Mouse (Mus musculus) frontal cortex, postnatal 25 days (tissue): ENCODE measurements around the gene Atp6v1g3.

Experiments
- DNase-seq, 2 experiments: peaks; one replicate each; pipeline ENCODE4 v3.0.0; 2022; ENCODE audit warnings: low spot score in 2 of 2

Gene Atp6v1g3

DNA sequence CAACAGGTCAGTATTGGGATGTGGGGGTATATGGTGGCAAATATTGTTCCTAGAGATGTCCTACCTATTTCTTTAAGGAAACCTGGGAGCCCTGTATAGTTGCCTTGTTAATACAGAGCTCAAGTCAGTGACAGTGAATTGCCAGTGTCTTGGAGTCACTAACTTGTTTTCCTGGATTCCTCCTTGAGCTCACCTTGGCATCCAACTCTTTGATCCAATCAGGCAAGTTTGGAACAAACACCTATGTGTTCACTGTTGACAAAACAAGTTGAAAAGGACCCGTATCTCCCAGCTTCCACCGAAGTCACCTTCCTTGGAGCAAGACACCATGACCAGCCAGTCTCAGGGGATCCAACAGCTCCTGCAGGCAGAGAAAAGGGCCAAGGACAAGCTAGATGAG, at the start of gene Atp6v1g3:
Atp6v1g3 (plus strand) TSS at position 301 of the 400 bp plus-strand sequence.
- DNase-seq = no peak

DNA sequence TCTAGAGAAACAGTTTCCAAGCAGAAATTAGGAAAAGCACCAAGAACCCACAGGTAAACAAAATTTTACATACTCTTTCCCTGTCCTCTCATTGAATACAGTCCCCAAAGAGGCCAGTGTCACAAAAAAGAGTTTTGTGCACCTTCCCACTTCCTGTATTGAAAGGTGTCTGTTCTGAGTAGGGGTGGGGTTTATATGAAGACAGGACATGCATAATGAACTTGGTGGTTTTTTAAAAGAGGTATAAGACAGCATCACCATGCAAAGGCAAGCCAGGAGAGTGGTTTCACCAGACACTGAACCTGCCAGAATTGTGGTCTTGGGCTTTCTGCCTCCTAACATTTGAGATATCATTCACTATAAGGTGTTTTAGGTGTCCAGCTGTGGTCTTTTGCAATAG, 40.5 kb upstream of the Atp6v1g3 start:
- DNase-seq = no peak

DNA sequence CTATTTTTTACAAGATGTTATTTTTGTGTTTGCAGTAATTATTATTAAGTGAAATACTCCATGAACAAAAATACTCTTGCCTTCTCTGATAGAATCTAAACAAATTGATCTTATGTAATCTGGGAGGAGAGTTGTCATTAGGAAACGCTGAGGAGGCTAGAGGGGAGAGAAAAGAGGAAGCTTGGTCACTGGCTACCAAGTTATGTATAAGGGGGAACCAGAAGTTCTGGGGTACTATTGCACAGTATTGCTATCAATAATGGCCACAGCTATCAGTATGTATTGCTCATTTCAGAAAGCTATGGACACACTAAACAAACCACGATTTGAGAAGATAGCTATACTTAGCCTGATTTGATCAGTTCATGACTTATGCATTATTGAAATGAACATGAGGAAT, 36.3 kb upstream of the Atp6v1g3 start:
- DNase-seq = no peak

DNA sequence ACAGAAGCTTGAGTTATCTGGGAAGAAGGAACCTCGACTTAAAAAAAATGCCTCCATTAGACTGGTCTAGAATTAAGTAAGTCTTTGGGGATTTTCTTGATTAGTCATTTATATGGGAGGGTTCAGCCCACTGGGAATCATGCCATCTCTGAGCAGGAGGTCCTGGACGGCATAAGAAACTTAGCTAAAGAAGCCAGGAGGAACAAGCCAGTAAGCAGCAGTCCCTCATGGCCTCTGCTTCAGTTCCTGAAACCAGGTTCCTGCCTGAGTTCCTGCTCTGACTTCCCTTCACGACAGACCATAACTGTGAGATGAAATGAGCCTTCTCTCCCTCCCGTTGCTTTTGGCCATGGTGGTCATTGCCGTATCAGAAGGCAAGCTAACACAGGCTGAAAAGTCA, 29.6 kb upstream of the Atp6v1g3 start:
- DNase-seq = no peak

DNA sequence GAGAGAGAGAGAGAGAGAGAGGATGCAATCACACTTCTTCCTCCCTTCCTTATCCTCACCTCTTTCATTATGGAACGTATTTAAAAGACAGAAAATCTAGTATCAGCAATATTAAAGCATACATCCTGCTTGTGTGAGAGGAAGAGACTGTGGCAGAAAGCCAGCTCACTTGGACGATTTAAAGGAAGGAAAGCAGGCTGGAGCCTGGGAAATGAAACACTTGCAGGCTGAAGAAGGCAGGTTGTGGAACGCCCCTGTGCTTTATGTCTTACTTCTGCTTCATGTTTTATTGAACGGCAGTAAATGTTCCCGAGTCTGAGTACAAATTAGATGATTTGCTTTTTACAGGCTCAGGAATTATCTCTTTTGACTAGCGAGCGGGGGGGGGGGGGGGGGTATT, 29.1 kb upstream of the Atp6v1g3 start:
- no peak for DNase-seq

DNA sequence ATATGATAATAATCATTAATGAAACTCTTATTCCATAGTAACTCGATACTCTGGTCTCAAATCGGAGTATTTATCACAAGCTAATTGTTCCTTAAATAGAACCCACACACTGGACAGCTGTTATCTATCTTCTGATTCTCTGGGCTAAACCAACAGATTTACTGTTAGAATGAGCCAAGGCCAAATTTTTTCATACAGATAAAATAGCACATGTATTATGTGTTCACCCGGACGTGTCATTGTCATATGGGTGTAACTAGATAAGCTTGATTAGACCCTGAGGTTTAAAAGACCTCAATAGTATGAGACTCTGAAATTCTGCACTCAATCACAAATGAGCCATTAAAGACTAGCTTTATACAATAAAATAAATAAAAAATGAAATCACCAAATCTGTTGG, 28.4 kb upstream of the Atp6v1g3 start:
- no peak for DNase-seq

DNA sequence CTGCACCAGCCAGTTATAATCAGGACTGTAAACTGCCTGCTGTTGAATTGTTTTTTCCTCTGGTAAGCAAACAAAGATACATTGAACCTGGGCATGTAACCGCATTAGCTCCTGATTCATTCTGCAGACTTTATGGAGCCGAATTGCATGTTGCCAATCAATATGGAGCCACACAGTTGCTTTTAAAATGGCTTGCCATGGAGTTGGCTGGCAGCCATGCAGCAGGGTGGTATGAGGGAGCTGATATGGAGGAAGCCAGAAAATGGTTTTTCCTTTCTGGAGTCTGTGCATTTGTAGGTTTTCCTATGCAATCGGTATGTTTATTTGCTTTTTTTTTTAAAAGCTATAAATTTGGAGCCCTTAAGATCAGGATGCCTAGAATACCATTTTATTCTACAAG, 28.0 kb upstream of the Atp6v1g3 start:
- DNase-seq = no peak

DNA sequence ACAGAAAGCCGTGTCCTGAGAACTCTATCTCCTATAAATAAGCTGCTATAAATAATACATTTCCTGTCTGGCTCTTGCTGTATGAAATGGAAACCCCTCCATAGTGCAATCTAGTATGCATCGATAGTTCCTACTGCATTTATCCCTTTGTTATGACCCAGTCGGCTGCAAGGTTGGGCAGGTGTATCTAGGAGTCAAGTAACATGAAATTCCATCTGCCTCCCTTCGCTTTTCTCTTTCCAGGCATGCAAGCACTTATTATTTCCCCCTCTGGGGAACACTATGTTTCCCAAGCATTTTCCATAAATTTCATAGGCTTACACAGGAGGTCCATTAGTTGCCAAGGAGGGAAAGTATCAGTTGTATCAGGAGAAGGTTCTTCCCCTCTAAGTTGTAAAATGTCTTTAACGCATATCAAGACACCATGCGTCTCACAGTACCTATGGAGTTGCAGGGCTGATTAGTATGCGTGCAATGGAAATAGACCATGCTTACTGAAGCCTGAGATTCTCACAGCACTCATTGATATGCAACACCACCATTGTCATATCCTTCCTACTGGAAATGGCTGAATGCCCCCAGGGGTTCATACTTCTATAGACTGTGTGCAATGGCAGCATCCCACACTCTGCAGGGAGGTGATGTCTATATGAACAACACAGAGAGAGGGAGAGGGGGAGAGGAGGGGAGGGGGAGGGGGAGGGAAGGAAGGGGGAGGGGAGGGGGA, 26.9 kb upstream of the Atp6v1g3 start:
- DNase-seq = no peak

DNA sequence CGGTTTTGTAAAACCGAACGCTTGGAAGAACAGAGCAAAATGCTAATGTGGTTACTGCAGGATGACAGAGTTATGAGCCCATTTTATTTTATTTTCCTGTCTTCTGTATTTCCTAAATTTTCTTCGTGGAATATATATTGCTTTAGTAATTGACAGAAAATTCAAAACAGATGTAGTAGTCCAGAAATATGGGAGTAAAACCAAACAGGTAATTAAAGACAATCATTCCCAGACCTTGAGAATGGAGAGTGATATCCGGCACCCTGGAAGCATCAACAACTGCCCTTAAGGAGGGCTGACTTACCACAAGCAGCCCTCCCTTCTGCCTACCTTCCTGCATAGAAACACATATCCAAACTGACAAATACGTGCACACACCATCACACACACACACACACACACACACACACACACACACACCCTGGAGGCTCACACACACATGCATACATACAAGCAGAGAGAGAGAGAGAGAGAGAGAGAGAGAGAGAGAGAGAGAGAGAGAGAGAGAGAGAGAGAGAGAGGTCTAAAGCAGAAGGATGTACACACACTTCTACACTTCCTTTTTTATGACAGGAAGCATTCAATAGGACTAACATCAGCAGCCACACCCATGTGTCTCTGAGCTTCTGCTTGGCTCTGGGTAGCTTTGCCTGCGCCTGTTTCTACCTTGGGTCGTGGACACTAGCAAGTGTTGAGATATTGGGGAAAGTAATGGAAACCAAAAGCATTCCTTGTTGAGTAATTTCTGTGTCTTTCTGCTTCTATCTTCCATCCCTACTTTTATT, 25.6 kb upstream of the Atp6v1g3 start:
- no peak for DNase-seq

DNA sequence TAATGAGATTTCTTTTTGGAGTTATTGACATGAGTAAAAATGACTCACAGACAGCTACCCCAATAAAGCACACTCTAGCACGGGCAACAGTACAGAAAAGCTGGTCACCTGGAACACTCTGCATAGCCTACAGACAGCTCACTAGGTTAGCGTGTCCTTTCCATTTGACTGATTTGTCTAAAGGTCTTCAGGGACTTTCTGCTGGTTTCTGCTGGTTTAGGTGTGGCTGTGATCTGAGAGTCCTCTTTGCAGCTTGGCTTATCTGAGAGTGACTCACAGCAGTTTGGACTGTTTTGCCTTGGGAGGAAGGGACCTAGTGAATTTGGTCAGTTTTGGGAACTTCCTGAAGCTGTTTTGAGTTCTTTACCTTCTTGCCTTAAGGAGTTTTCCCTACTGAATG, 24.8 kb upstream of the Atp6v1g3 start:
- DNase-seq = no peak

DNA sequence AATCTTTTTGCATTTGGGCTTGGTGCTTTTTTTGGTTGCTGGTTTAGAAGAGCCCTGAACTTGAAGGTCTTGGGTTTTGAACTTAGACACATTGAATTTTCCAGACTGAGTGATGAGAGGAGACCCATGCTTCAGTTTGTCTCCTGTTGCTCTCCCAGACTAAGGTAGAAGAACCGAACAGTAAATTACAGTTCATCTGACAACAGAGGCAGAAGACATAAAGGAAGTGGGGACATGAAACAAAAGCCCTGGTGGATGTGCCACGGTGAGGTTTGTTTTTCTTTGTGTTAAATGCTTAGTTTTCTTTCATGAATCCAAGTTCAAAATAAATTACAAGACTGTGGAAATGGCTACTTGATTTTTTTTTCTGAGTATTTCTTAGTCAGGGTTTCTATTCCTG, 22.6 kb upstream of the Atp6v1g3 start:
- no peak for DNase-seq

DNA sequence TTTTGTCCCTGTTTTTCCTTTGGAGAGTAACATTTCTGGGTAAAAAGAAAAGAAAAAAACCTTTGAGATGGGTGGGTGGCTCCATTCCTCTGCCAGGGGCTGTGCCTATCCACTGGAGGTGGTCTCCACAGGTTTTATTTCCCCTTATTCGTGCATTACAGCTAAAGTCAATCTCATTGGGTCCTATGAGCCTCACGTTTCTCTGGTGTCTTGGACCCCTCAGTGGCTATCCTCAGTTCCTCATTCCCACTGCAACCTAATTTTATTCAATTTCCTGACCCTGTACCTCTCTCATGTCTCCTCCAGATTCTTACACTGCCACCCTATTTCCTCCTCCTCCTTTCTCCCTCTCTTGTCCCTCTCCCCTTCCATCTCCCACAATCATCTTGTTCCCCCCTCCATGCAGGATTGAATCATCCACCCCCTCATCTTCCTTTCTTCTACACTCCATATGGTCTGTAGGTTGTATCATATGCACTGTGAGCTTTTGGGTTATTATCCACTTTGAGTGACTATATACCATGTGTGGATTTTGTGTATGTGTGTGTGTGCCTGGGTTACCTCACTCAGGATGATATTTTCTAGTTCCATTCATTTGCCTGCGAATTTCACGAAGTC, 17.3 kb upstream of the Atp6v1g3 start:
- DNase-seq = no peak

DNA sequence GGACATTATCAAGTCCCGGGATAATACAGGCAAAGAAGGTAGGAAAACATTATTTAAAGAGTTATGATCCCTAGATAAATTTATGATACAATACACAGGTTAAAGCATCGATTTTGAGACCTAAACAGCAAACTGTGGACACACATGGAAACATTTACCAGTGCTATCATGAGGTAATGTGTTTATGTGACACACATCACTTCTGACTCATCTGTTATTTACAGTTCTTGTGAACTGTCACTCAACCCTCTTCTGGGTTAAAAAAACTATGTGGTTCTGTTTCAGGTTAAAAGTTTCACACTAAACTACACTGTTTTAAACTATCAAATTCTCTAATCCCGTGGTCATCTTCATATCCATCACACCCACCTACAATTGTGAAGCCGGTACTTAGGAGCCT, 14.8 kb upstream of the Atp6v1g3 start:
- no peak for DNase-seq

DNA sequence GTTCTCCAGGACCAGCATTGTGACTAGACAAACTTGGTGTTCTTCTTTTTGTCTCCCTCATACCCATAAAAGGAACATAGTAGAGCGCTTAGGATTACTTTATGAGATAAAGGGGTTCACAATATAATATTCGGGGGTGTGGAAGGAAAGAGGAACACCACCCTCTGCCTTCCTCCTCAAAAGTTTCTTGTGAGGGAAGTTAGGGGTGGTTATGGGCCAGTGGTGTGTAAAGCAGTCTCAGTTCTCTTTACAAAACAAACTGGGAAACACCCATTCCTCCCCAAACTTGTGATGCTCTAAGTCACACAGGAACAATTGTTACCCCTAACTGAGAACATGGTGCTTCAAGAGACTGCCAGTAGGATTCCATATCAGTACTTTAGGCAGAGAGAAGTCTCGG, 12.0 kb upstream of the Atp6v1g3 start:
- DNase-seq = no peak

DNA sequence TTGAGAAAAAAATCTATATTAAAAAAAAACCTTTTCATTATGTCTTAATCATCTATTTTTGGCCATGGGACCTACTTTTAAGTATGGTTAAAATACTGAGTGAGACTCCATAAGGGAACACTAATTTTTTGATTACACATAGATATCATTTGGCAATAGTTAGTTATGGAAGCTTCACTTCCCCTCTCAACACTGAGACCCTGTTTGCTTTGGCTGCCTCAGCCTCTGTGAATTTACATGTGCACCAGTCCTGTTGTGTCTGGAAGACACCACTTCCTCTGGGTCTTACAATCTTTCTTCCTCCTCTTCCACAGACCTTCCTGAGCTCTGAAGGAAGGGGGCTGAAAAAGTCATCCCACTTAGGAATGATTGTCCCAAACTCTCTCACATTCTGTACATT, 11.1 kb upstream of the Atp6v1g3 start:
- no peak for DNase-seq

DNA sequence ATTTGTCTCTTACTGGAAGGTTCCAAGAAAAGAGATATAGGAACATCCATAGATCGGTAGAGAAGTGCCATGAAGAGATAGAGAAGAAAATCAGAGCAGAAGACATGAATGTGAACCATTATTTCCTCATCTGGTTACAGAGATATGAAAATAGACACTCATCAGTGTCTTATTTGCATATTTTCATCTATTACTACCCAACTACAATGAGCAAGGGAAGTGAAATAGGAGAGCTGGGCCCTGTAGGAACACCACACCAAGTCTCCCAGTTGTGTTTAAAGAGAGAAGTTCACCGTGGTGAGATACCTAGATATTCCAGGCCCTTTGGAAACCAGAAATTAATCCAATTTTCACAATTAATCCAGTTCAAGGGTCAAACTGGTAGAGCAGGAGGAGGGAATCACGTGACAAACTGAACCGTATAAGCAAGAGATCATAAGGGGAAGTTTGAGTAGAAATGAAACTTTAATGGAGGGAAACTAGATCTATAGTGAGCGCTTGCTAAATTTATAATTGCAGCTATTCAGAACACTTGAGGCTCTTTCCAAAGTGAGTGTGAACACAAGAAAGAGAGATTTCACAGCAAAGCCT, 6.0 kb upstream of the Atp6v1g3 start:
- no peak for DNase-seq

DNA sequence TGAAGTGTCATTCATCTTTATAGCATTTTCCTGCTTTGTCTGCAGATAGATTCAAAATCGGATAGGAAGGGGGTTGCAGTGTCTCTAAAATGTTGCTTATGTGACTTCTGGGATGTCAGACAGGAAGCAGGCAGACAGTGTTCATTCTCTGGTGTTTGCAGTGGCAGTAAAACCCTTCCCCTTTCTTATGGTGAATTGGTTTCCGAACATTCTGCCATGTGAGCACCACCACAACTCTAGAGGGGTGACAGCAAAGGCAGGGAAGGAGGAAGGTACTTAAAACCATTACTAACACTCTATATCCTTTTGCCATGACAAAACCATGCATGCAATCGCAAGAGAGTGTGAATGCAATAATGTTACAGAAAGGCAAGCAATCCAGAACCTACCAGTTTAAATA, 1.4 kb downstream of the Atp6v1g3 start:
- DNase-seq = no peak

DNA sequence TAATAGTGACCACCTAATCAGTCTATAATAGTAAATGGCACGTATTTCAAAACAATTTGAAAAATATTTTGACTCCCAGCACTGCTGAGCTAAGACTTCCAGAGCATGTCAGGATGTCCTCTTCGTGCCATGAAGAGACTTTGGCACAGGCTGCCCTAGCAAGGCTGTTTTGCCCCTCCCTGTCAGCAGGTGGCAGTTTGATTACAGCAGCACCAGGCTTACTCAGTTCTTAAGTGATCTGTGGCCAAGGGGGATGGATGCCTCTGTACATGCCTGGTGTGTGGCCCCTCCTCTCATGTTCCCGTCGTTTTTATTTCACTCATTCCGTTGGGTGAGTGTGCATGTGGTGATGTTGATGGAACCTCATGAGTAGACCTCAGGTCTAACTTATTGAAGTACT, 2.3 kb downstream of the Atp6v1g3 start:
- DNase-seq = no peak

DNA sequence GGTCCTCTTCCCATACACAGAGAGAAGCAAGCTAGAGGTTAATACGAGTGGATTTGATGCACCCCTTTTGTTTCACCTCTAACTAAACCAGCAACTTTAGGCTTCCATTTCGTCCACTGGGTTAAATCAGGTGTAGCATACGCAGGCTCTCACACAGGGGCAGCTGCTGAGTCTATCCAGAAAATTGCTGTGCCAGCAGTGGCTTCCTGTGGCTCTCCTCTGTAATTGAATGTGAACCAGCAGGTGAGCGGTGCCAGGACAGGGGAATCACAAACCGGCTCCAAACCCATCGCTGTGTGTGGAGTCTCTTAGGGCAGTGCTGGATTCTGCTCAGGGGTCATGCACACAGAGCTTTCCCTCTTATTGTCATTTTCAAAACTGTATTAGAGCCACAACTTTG, 7.6 kb downstream of the Atp6v1g3 start:
- DNase-seq = no peak

DNA sequence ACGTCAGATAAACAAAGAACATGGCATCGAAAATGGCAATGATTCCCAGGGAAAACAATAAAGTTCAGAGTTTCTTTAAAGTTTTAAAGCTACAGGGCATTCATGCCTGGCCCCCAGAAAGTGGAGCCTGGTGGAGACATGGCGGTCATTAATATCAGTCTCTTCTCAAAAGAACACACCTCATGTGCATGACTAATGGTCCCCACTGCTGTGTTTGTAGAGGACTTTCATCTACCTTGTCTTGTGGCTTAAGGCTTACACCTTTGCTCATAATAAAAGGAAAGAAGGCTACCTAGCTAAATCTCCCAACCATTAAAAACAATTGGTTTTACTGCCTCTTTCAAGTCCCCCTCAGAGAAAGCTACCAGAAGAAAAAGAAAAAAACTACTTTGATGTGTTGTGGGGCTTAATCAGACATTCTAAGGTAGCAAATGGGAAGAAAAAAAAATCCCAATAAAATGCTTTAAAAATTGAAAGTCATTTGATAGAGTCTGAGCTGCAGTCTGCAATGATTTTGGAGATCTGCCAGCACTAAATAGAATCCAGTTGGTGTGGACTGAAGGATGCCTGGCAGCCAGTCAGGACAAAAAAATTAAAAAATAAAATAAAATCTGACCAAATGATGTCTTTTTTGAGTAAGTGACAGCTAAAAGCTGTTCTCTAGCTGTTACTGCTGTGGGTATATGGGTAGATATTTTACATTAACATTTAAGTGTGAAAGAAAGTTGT, 9.0 kb downstream of the Atp6v1g3 start:
- no peak for DNase-seq

DNA sequence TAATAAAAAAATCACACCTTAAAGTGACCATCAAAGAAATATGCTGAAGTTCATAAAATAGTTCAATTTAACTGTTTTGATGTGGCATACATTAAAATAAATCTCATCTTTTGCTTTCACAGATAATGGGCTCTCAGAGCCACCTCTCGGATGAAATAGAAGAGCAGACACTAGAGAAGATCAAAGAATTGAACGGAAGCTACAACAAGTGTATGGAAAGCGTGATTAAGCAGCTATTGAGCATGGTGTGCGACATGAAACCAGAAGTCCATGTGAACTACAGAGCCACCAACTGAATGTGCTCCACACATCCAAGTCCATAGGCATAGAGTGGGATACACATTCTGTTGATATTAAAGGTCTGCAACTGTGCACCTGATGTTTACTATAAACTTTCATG, 14.1 kb downstream of the Atp6v1g3 start:
- DNase-seq = no peak

DNA sequence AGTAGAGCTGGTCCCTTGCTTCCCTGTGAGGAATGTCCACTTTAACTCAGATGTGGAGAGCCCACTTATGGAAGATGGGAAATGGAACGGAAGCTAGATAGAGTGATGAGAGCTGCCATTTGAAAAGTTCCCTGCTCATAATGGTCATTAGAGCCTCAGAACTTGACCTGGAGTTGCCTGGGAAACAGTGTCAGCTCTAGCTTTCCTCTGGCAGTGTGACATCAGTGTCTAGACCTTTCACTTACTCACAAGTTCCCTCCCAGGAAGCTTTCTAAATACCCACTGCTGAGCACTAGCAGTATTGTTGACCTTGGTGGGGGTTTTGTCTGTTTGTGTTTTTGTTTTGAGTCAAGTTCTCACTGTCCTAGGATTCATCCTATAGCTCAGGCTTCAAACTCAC, 15.2 kb downstream of the Atp6v1g3 start:
- no peak for DNase-seq
